Mouse (Mus musculus) layer of hippocampus, postnatal 10 days (tissue): ENCODE data around the gene Slc39a2. TPM values are rescaled to one million over a fixed set of nuclear protein-coding genes. Genes with fewer than 3 reads are reported as not detected.

Source experiments
- DNase-seq, 2 experiments: peaks; one replicate each; pipeline ENCODE4 v3.0.0; 2021; ENCODE audit warnings: low spot score in 2 of 2
- total RNA-seq, 2 experiments: library from RNA; stranded (reverse); gene quantifications; 2 replicates each; pipeline ENCODE4 v1.2.3; 2021

Gene Slc39a2
- total RNA-seq, 2 experiments from 2014 or later: 4.9 to 5.1 TPM

GRCm38 (mm10) chr14:51930824-51931223 is 38.1 kb downstream of the Slc39a2 start:
- DNase-seq: peak; percentile 69 to 76

- DNase-seq: no peak
Measured at GRCm38 (mm10) chr14:51932092-51933020, 39.7 kb downstream of the Slc39a2 start.

GRCm38 (mm10) chr14:51939005-51939404 is 46.3 kb downstream of the Slc39a2 start:
- DNase-seq: no peak

DNA sequence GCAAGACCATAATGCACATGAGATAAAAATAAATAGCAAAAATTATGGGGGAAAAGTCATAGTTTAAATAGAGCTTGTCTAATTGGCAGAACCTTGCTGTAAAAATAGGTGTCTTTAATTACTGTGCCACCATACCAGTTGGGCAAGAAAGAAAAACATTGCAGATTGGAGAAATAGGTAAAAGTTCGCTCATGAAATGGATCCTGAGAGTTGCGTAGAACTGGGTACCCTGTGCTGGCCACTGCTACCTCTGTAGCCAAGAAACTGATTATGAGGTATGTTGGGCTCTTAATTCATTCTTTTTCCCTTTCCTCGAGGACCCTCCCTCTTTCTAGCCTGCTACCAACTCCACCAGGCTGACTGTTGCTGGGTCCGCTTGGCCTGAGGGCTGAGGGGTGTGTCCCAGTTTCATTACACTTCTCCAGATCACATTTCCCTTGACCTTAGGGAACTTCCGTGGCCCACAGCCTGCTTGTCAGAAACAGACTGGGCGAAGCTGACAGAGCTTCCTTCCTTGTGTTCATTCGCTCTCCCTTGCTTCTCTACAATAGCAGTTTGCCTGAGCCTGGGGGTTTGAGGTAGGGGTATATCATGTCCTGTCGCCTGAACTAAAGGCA is 48.4 kb downstream of the Slc39a2 start:
- DNase-seq: no peak

- no peak for DNase-seq
Measured at GRCm38 (mm10) chr14:51941577-51941976, 48.9 kb downstream of the Slc39a2 start.

- DNase-seq: no peak
Measured at GRCm38 (mm10) chr14:51942236-51942635, 49.5 kb downstream of the Slc39a2 start.

DNA sequence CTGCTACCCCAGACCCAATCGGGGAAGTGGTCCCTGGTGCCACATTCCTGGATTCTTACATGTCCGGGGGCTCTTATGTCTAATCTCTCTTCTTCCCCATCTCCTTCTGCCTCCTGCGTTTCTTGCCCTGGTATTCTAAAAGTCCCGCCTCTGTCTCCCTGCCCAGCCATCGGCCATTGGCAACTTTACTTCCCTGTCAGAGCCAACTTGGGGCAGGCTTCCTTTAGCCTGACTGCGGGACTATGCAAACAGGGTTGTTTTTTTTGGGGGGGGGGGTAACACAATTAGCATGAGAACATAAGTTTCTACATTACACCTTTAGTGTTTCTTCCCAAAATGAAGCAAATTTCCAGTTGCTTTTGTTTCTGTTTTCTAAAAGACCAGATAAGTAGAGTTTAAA is 50.6 kb downstream of the Slc39a2 start:
- no peak for DNase-seq

Other genes with a start within 250 kb of the Slc39a2 start
- gene Gm17079, start 197.4 kb upstream of the Slc39a2 start, total RNA-seq: not detected
- not detected for gene Gm5800, start 175.7 kb upstream of the Slc39a2 start, total RNA-seq
- gene Ang4, start 119.3 kb upstream of the Slc39a2 start, total RNA-seq: not detected
- not detected for gene AY358078, start 92.8 kb upstream of the Slc39a2 start, total RNA-seq
- gene Ear6, start 39.2 kb upstream of the Slc39a2 start, total RNA-seq: not detected
- 10 to 100 TPM; 29.8 to 44.0 TPM for gene Mettl17, start 8.0 kb upstream of the Slc39a2 start, total RNA-seq
- gene Ndrg2, start 21.3 kb downstream of the Slc39a2 start, total RNA-seq: 100 to 1,000 TPM; 488 to 494 TPM
- gene Tppp2, start 25.5 kb downstream of the Slc39a2 start, total RNA-seq: not detected
- not detected for gene Rnase13, start 29.9 kb downstream of the Slc39a2 start, total RNA-seq
- gene Arhgef40, start 91.8 kb downstream of the Slc39a2 start, total RNA-seq: 10 to 100 TPM; 53.4 to 59.6 TPM
- under 1 TPM in 1 of 2 experiments, not detected in 1; 0.51 TPM for gene Tmem253, start 122.8 kb downstream of the Slc39a2 start, total RNA-seq
- gene Zfp219, start 127.8 kb downstream of the Slc39a2 start, total RNA-seq: 10 to 100 TPM; 43.5 to 45.0 TPM
- gene Olfr221, start 149.6 kb downstream of the Slc39a2 start, total RNA-seq: not detected
- gene Hnrnpc, start 211.1 kb downstream of the Slc39a2 start, total RNA-seq: 100 to 1,000 TPM; 213 to 215 TPM
- gene Rpgrip1, start 217.8 kb downstream of the Slc39a2 start, total RNA-seq: 1 to 10 TPM; 1.8 to 3.3 TPM